Mouse (Mus musculus): Measurements from ENCODE around the gene Cldn19. TPM values are rescaled to one million over a fixed set of nuclear protein-coding genes. Genes with fewer than 3 reads are reported as not detected.

Cldn19 gene
- not detected in 2 replicates for polyA plus RNA-seq (2012; rRNA removed; ENCODE audit: low replicate concordance)

GRCm38 (mm10) chr4:119255351-119255750 lies at the start of gene Cldn19:
Cldn19 (plus strand) TSS chr4:119255414.

GRCm38 (mm10) chr4:119218169-119218568 lies 37.0 kb upstream of the Cldn19 start, which contains the start of gene Tmem269:
Tmem269 (minus strand) TSS chr4:119218217.

GRCm38 (mm10) chr4:119232410-119233255 lies 22.6 kb upstream of the Cldn19 start, which contains the start of the genes AU022252 and P3h1:
AU022252 (minus strand) TSS chr4:119232712.
P3h1 (plus strand) TSS chr4:119232915.

GRCm38 (mm10) chr4:119294415-119295133 lies 39.4 kb downstream of the Cldn19 start, which contains the start of gene Ybx1:
Ybx1 (minus strand) TSS chr4:119294604.

Other genes starting within 250 kb of the Cldn19 start
- gene Slc2a1, start 146.7 kb upstream of the Cldn19 start, polyA plus RNA-seq (2012; rRNA removed; ENCODE audit: low replicate concordance), result 13.3 and 26.0 TPM in 2 replicates
- gene Zfp691, start 81.2 kb upstream of the Cldn19 start, polyA plus RNA-seq (2012; rRNA removed; ENCODE audit: low replicate concordance), result 5.6 and 7.2 TPM in 2 replicates
- gene Ermap, start 65.4 kb upstream of the Cldn19 start, polyA plus RNA-seq (2012; rRNA removed; ENCODE audit: low replicate concordance), result 0.02 and 0.12 TPM in 2 replicates
- 20.5 and 21.5 TPM in 2 replicates for gene Svbp, start 60.1 kb upstream of the Cldn19 start, polyA plus RNA-seq (2012; rRNA removed; ENCODE audit: low replicate concordance)
- not detected in 2 replicates for gene Tmem269, start 37.2 kb upstream of the Cldn19 start, polyA plus RNA-seq (2012; rRNA removed; ENCODE audit: low replicate concordance)
- 1.1 and 1.8 TPM in 2 replicates for gene AU022252, start 22.7 kb upstream of the Cldn19 start, polyA plus RNA-seq (2012; rRNA removed; ENCODE audit: low replicate concordance)
- gene P3h1, start 22.5 kb upstream of the Cldn19 start, polyA plus RNA-seq (2012; rRNA removed; ENCODE audit: low replicate concordance), result 5.7 and 8.0 TPM in 2 replicates
- 178 and 223 TPM in 2 replicates for gene Ybx1, start 39.2 kb downstream of the Cldn19 start, polyA plus RNA-seq (2012; rRNA removed; ENCODE audit: low replicate concordance)
- 2.6 and 4.2 TPM in 2 replicates for gene Ppih, start 65.1 kb downstream of the Cldn19 start, polyA plus RNA-seq (2012; rRNA removed; ENCODE audit: low replicate concordance)
- gene Ccdc30, start 160.1 kb downstream of the Cldn19 start, polyA plus RNA-seq (2012; rRNA removed; ENCODE audit: low replicate concordance), result 0.14 TPM in 1 of 2 replicates, not detected in the other
- 26.5 and 33.8 TPM in 2 replicates for gene Ppcs, start 167.0 kb downstream of the Cldn19 start, polyA plus RNA-seq (2012; rRNA removed; ENCODE audit: low replicate concordance)
- gene Zmynd12, start 167.4 kb downstream of the Cldn19 start, polyA plus RNA-seq (2012; rRNA removed; ENCODE audit: low replicate concordance), result 0.18 and 0.74 TPM in 2 replicates
- 0.13 and 0.36 TPM in 2 replicates for gene Rimkla, start 237.2 kb downstream of the Cldn19 start, polyA plus RNA-seq (2012; rRNA removed; ENCODE audit: low replicate concordance)